Mouse (Mus musculus): ENCODE measurements around the gene Mfsd10.

- no peak for TF ChIP-seq CTCF (IDR thresholded peaks at IDR 0.05; ENCODE audit: extremely low read depth, insufficient read depth, low read length)
- TF ChIP-seq POLR2A (IDR thresholded peaks at IDR 0.05; ENCODE audit: extremely low read depth, insufficient read depth, low read length), result no peak
Measured at GRCm38 (mm10) chr5:34609966-34610365, 27.0 kb downstream of the Mfsd10 start.
